Mouse (Mus musculus) hindbrain, embryonic 13.5 days (tissue): ENCODE results near the gene Zfp991. TPM values are rescaled to one million over a fixed set of nuclear protein-coding genes. Genes with fewer than 3 reads are reported as not detected.
"Not testable (repeated sequence)": the region's sequence is repeated elsewhere in the genome, so short reads cannot be mapped to it uniquely, and the experiment has no call there.

Source experiments
- ATAC-seq: fragments of 200-750 bp; cut with Nextera tagmentation; 2 replicates; pipeline ENCODE4 v1.8.0; 2017; ENCODE audit warnings: moderate TSS enrichment; ENCODE audit not compliant: low FRiP score
- H3K27ac ChIP-seq: fragments of 300-500 bp; sonication (generic); 2 replicates; pipeline ENCODE4 v1.5.1; 2015; ENCODE audit warnings: inconsistent platforms, mild to moderate bottlenecking, moderate library complexity
- H3K27me3 ChIP-seq: fragments of 300-500 bp; sonication (generic); 2 replicates; pipeline ENCODE4 v1.6.1; 2015; ENCODE audit warnings: mild to moderate bottlenecking, inconsistent platforms
- H3K36me3 ChIP-seq: fragments of 300-500 bp; sonication (generic); 2 replicates; pipeline ENCODE4 v1.6.1; 2015; ENCODE audit warnings: mild to moderate bottlenecking, inconsistent platforms
- H3K4me1 ChIP-seq: fragments of 300-500 bp; sonication (generic); replicated peaks from 2 replicates; pipeline ENCODE4 v1.6.1; 2015; ENCODE audit warnings: inconsistent platforms
- H3K4me2 ChIP-seq: fragments of 300-500 bp; sonication (generic); 2 replicates; pipeline ENCODE4 v1.6.1; 2015; ENCODE audit warnings: inconsistent platforms, mild to moderate bottlenecking, moderate library complexity
- H3K4me3 ChIP-seq: fragments of 300-500 bp; sonication (generic); 2 replicates; pipeline ENCODE4 v1.5.1; 2015; ENCODE audit warnings: mild to moderate bottlenecking, inconsistent platforms
- H3K9ac ChIP-seq: fragments of 300-500 bp; sonication (generic); 2 replicates; pipeline ENCODE4 v1.6.1; 2015; ENCODE audit warnings: mild to moderate bottlenecking, inconsistent platforms
- H3K9me3 ChIP-seq: fragments of 300-500 bp; sonication (generic); 2 replicates; pipeline ENCODE4 v1.6.1; 2016; ENCODE audit warnings: inconsistent platforms
- WGBS: fragments of 180-500 bp; shearing (Covaris S2); methylation state at CpG from one replicate; pipeline ENCODE4 v1.1.7; 2015; 5-methylcytosine and 5-hydroxymethylcytosine counted together
- polyA plus RNA-seq: library from polyadenylated mRNA; unstranded; fragments of >200 nt; fragmentation: Nextera tagmentation; extraction: Ambion mirVana; gene quantifications from 2 replicates; pipeline ENCODE4 v1.2.1, GENCODE M21; 2015

Gene Zfp991
- polyA plus RNA-seq, 1 experiment from 2014 or later, result 5.6 TPM

DNA sequence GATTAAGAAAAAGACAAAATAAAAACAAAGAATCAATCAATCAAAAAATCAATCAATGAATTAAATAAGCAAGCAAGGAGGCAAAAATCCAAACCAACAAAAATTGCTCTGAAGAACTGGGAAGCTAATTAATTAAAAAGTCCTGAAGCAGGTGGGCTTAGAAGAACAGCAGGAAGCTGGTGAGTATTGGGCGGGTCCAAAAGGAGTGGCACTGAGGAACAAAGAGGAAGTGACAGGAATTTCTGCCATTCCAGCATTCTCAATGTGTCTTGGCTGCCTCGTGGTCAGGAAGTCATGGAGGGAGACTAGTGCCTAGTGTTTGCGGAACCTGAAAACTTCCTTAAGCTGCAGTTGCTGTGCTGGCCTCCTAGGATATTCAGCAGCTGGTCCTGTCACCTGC lies 98.2 kb downstream of the Zfp991 start:
- 87% methylated on average over 3 of the region's 3 CpGs for WGBS
- H3K4me2 ChIP-seq, H3K36me3 ChIP-seq, H3K4me3 ChIP-seq, H3K27me3 ChIP-seq, ATAC-seq, H3K9ac ChIP-seq, H3K4me1 ChIP-seq, H3K27ac ChIP-seq: not testable (repeated sequence)
- H3K9me3 ChIP-seq, result peaks cover 35% of the 10 kb centered on the region

Other genes with a start within 250 kb of the Zfp991 start
- not detected in 2 replicates for gene Gm21411, start 222.4 kb upstream of the Zfp991 start, polyA plus RNA-seq
- 0.06 TPM in 1 of 2 replicates, not detected in the other for gene Zfp989, start 160.1 kb upstream of the Zfp991 start, polyA plus RNA-seq
- 0.12 TPM in 1 of 2 replicates, not detected in the other for gene Rex2, start 110.2 kb upstream of the Zfp991 start, polyA plus RNA-seq
- 0.09 and 0.22 TPM in 2 replicates for gene Zfp988, start 173.6 kb downstream of the Zfp991 start, polyA plus RNA-seq
- gene Zfp978, start 229.3 kb downstream of the Zfp991 start, polyA plus RNA-seq, result not detected in 2 replicates